Comparison of ENCODE assay signal across 16 mouse cellular contexts in genomic region chr12:26075638-26076254, GRCm38 (mm10).
DNase-seq lines count a peak whose midpoint lies in the region; ATAC-seq lines count a peak whose summit lies in the region.
"Had no signal": no experiment of that assay in that cellular context is flagged by ENCODE, and none has a peak within 500 bp of the region (broad histone marks: within the 10 kb centered on the region; RNA-seq: fewer than 3 reads in every experiment).

No protein-coding gene starts in this region.

- H3K4me1 ChIP-seq in hindbrain, embryonic 16.5 days (ENCODE audit: control insufficient read depth, insufficient read depth, low read depth, low read length), result no peaks in the 10 kb centered on the region
- H3K4me1 ChIP-seq in hindbrain, embryonic 12.5 days, result no peaks in the 10 kb centered on the region; the same call in 1 of the 2 replicates
- H3K4me1 ChIP-seq in forebrain, embryonic 15.5 days, result peaks cover 7% of the 10 kb centered on the region; the same call in 1 of the 2 replicates
- H3K4me1 ChIP-seq in midbrain, embryonic 16.5 days (ENCODE audit: control insufficient read depth, insufficient read depth, low read length), result no peaks in the 10 kb centered on the region; the same call in 1 of the 2 replicates
- H3K4me1 ChIP-seq: heart, embryonic 10.5 days; limb, embryonic 13.5 days had no signal

- H3K27ac ChIP-seq in hindbrain, embryonic 16.5 days (ENCODE audit: low read depth, low read length), result no peak overlapping the region
- no peak overlapping the region for H3K27ac ChIP-seq in hindbrain, embryonic 12.5 days
- peak overlapping the region; percentile 42; the same call in 1 of the 2 replicates for H3K27ac ChIP-seq in forebrain, embryonic 15.5 days (replicated peaks)
- H3K27ac ChIP-seq in midbrain, embryonic 16.5 days (ENCODE audit: low read length), result no peak overlapping the region
- H3K27ac ChIP-seq: embryonic facial prominence, embryonic 15.5 days; heart, embryonic 10.5 days; kidney, postnatal 0 days; limb, embryonic 13.5 days had no signal

- H3K27me3 ChIP-seq in hindbrain, embryonic 16.5 days (replicated peaks; ENCODE audit: control insufficient read depth, insufficient read depth, low read length), result no peaks in the 10 kb centered on the region
- H3K27me3 ChIP-seq in hindbrain, embryonic 12.5 days, result no peaks in the 10 kb centered on the region
- H3K27me3 ChIP-seq in forebrain, embryonic 15.5 days, result no peaks in the 10 kb centered on the region
- no peaks in the 10 kb centered on the region for H3K27me3 ChIP-seq in midbrain, embryonic 16.5 days (ENCODE audit: control insufficient read depth, insufficient read depth, low read depth, low read length)
- H3K27me3 ChIP-seq: embryonic facial prominence, embryonic 15.5 days had no signal

- DNase-seq in embryo, embryonic 10 days (ENCODE audit: low spot score), result peak; percentile 13
- no peak for DNase-seq in spleen, adult 18-20 months
- no peak for DNase-seq in kidney, adult 18-20 months
- DNase-seq: cerebellum, adult 9-11 months; liver, postnatal 0 days; right cerebral cortex, postnatal 25 days; thymus, postnatal 36 days had no signal

- no peaks in the 10 kb centered on the region for H3K9me3 ChIP-seq in hindbrain, embryonic 16.5 days (ENCODE audit: control insufficient read depth, low read length)
- H3K9me3 ChIP-seq in hindbrain, embryonic 12.5 days (replicated peaks), result no peaks in the 10 kb centered on the region
- no peaks in the 10 kb centered on the region for H3K9me3 ChIP-seq in forebrain, embryonic 15.5 days
- no peaks in the 10 kb centered on the region for H3K9me3 ChIP-seq in midbrain, embryonic 16.5 days (replicated peaks; ENCODE audit: control insufficient read depth, low read length, poor library complexity, severe bottlenecking)
- H3K9me3 ChIP-seq: embryonic facial prominence, embryonic 15.5 days; heart, embryonic 10.5 days; limb, embryonic 13.5 days had no signal

- H3K4me3 ChIP-seq in hindbrain, embryonic 16.5 days (ENCODE audit: low read length), result no peak overlapping the region
- no peak overlapping the region for H3K4me3 ChIP-seq in hindbrain, embryonic 12.5 days
- H3K4me3 ChIP-seq in forebrain, embryonic 15.5 days, result no peak overlapping the region
- H3K4me3 ChIP-seq in midbrain, embryonic 16.5 days (ENCODE audit: low read depth, low read length), result no peak overlapping the region
- H3K4me3 ChIP-seq: embryonic facial prominence, embryonic 15.5 days; heart, embryonic 10.5 days; limb, embryonic 13.5 days had no signal

- no peaks in the 10 kb centered on the region for H3K36me3 ChIP-seq in hindbrain, embryonic 16.5 days (ENCODE audit: control insufficient read depth, insufficient read depth, low read length)
- no peaks in the 10 kb centered on the region for H3K36me3 ChIP-seq in hindbrain, embryonic 12.5 days
- no peaks in the 10 kb centered on the region for H3K36me3 ChIP-seq in forebrain, embryonic 15.5 days
- no peaks in the 10 kb centered on the region for H3K36me3 ChIP-seq in midbrain, embryonic 16.5 days (ENCODE audit: control insufficient read depth, insufficient read depth, low read length)
- H3K36me3 ChIP-seq: embryonic facial prominence, embryonic 15.5 days; heart, embryonic 10.5 days; limb, embryonic 13.5 days had no signal

- 39% methylated on average over 9 of the region's 9 CpGs for WGBS in hindbrain, embryonic 16.5 days
- WGBS in hindbrain, embryonic 12.5 days, result 44% methylated on average over 9 of the region's 9 CpGs
- 15% methylated on average over 9 of the region's 9 CpGs for WGBS in forebrain, embryonic 15.5 days
- 17% methylated on average over 9 of the region's 9 CpGs for WGBS in midbrain, embryonic 16.5 days

- no peak overlapping the region for H3K9ac ChIP-seq in hindbrain, embryonic 16.5 days (ENCODE audit: low read depth, low read length)
- H3K9ac ChIP-seq in hindbrain, embryonic 12.5 days, result no peak overlapping the region
- no peak overlapping the region for H3K9ac ChIP-seq in forebrain, embryonic 15.5 days (replicated peaks)
- H3K9ac ChIP-seq in midbrain, embryonic 16.5 days (ENCODE audit: low read depth, low read length), result no peak overlapping the region
- H3K9ac ChIP-seq: embryonic facial prominence, embryonic 15.5 days; limb, embryonic 13.5 days; liver, postnatal 0 days had no signal

- no peak overlapping the region for H3K4me2 ChIP-seq in hindbrain, embryonic 16.5 days (ENCODE audit: low read length)
- no peak overlapping the region for H3K4me2 ChIP-seq in hindbrain, embryonic 12.5 days (replicated peaks)
- H3K4me2 ChIP-seq in forebrain, embryonic 15.5 days (replicated peaks), result no peak overlapping the region
- no peak overlapping the region for H3K4me2 ChIP-seq in midbrain, embryonic 16.5 days (ENCODE audit: low read length)
- H3K4me2 ChIP-seq: embryonic facial prominence, embryonic 15.5 days; limb, embryonic 13.5 days had no signal

- ATAC-seq in hindbrain, embryonic 16.5 days, result peak; percentile 69
- no peak for ATAC-seq in hindbrain, embryonic 12.5 days (ENCODE audit: low FRiP score)
- 0 out of 2 replicates have a peak, but pooled peaks have one; percentile 35 for ATAC-seq in forebrain, embryonic 15.5 days (replicated peaks)
- peak; percentile 60; the same call in 1 of the 2 replicates for ATAC-seq in midbrain, embryonic 16.5 days
- ATAC-seq: CD4-positive, CD25-positive, alpha-beta regulatory T cell, adult 4 months; liver, postnatal 0 days had no signal
